Mouse (Mus musculus): Measurements from ENCODE around the gene Gm45062.

DNA sequence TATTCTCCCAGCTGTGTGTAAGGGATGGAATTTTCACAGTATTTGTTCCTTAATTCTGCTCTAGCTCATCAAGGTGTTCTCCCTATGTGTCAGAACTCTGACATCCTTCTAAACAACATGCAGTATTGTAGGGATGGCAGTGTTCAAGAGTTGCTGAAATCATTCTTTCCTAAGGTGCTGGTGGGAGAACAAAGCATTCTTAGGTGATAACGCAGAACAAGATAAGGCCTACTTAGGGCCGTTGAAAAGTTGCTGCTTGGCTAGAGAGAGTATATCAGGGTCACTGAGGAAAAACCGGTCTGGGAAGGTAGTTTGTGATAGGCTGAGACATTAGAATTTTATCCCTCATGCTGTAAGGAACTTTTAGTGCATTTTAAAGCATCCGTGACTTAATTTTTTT, 17.2 kb downstream of the Gm45062 start:
- TF ChIP-seq ZNF384 (IDR thresholded peaks at IDR 0.05; ENCODE audit: low read depth, low read length): no peak
- no peak for TF ChIP-seq BHLHE40 (IDR thresholded peaks at IDR 0.05; ENCODE audit: low read depth, low read length)
- TF ChIP-seq POLR2A (IDR thresholded peaks at IDR 0.05; ENCODE audit: low read depth, low read length): no peak
- no peak for TF ChIP-seq CHD1 (IDR thresholded peaks at IDR 0.05; ENCODE audit: low read depth, low read length)
